22 mouse cellular contexts compared by ENCODE assay signal in genomic region chr6:6149751-6150150, GRCm38 (mm10).
DNase-seq lines count a peak whose midpoint lies in the region; ATAC-seq and TF ChIP-seq lines count a peak whose summit lies in the region.
"Had no signal": no experiment of that assay in that cellular context is flagged by ENCODE, and none has a peak within 500 bp of the region (broad histone marks: within the 10 kb centered on the region; RNA-seq: fewer than 3 reads in every experiment).

No protein-coding gene starts in this region.

- no peaks in the 10 kb centered on the region for H3K9me3 ChIP-seq in heart, embryonic 10.5 days
- H3K9me3 ChIP-seq in lung, postnatal 0 days (ENCODE audit: low read length) = no peaks in the 10 kb centered on the region
- H3K9me3 ChIP-seq in stomach, embryonic 15.5 days = no peaks in the 10 kb centered on the region
- H3K9me3 ChIP-seq: embryonic facial prominence, embryonic 12.5 days; hindbrain, embryonic 13.5 days had no signal

- no peak overlapping the region for H3K4me2 ChIP-seq in lung, postnatal 0 days (replicated peaks; ENCODE audit: low read depth, low read length)
- no peak overlapping the region for H3K4me2 ChIP-seq in stomach, embryonic 15.5 days
- H3K4me2 ChIP-seq: embryonic facial prominence, embryonic 12.5 days; heart, embryonic 11.5 days; hindbrain, embryonic 13.5 days had no signal

- no peak for TF ChIP-seq CTCF in lung, postnatal 0 days (IDR thresholded peaks at IDR 0.05)

- H3K4me3 ChIP-seq in heart, embryonic 10.5 days = no peak overlapping the region
- H3K4me3 ChIP-seq in lung, postnatal 0 days (ENCODE audit: low read depth, low read length) = no peak overlapping the region
- H3K4me3 ChIP-seq in stomach, embryonic 15.5 days (replicated peaks) = no peak overlapping the region
- H3K4me3 ChIP-seq: embryonic facial prominence, embryonic 12.5 days; hindbrain, embryonic 13.5 days; layer of hippocampus, adult 2 months had no signal

- peaks cover 8% of the 10 kb centered on the region; the same call in 1 of the 2 replicates for H3K4me1 ChIP-seq in heart, embryonic 10.5 days
- H3K4me1 ChIP-seq in lung, postnatal 0 days (ENCODE audit: insufficient read depth, low read depth, low read length) = peaks cover 4% of the 10 kb centered on the region
- no peaks in the 10 kb centered on the region for H3K4me1 ChIP-seq in stomach, embryonic 15.5 days
- H3K4me1 ChIP-seq: hindbrain, embryonic 13.5 days had no signal

- intact Hi-C loops in heart, postnatal 10 days (cut with DNase I) = no loop called here

- no peak for TF ChIP-seq EP300 in lung, postnatal 0 days (IDR thresholded peaks at IDR 0.05)

- ATAC-seq in lung, postnatal 0 days = peak; percentile 50
- ATAC-seq in stomach, embryonic 15.5 days (ENCODE audit: insufficient read depth, low FRiP score, low read depth) = peak; percentile 74; the same call in 1 of the 2 replicates
- ATAC-seq in megakaryocyte, adult 5-6 weeks (ENCODE audit: poor library complexity, severe bottlenecking) = no peak
- ATAC-seq: forebrain, postnatal 0 days had no signal

- DNase-seq in heart, embryonic 10.5 days (ENCODE audit: low spot score) = peak; percentile 41
- DNase-seq in heart, postnatal 10 days = no peak
- DNase-seq in lung, postnatal 0 days (ENCODE audit: low spot score) = peak; percentile 9
- DNase-seq in lung, postnatal 4 days = no peak
- DNase-seq in large intestine, adult 2 months (ENCODE audit: low read depth, low spot score) = peak; percentile 38
- no peak for DNase-seq in adrenal gland, postnatal 25 days
- DNase-seq: adrenal gland, postnatal 36 days; cerebellum, adult 11 months; cerebellum, postnatal 14 days; forebrain, postnatal 0 days; gastrocnemius, postnatal 36 days; kidney, adult 9 months; kidney, postnatal 14 days; layer of hippocampus, postnatal 36 days; midbrain, embryonic 14.5 days; spleen, adult 18-20 months had no signal

- 73% methylated on average over 2 of the region's 2 CpGs for WGBS in heart, embryonic 10.5 days
- WGBS in lung, postnatal 0 days = 38% methylated on average over 2 of the region's 2 CpGs
- WGBS in large intestine, adult 2 months = 31% methylated on average over 2 of the region's 2 CpGs
- 52% methylated on average over 2 of the region's 2 CpGs for WGBS in stomach, embryonic 15.5 days

- H3K9ac ChIP-seq in lung, postnatal 0 days (replicated peaks; ENCODE audit: low read depth) = no peak overlapping the region
- H3K9ac ChIP-seq in stomach, embryonic 15.5 days = no peak overlapping the region
- H3K9ac ChIP-seq: embryonic facial prominence, embryonic 12.5 days; forebrain, postnatal 0 days; hindbrain, embryonic 13.5 days had no signal

- no peaks in the 10 kb centered on the region for H3K27me3 ChIP-seq in heart, embryonic 10.5 days (ENCODE audit: insufficient read depth, poor library complexity, severe bottlenecking)
- no peaks in the 10 kb centered on the region for H3K27me3 ChIP-seq in lung, postnatal 0 days (replicated peaks; ENCODE audit: insufficient read depth, low read length)
- H3K27me3 ChIP-seq in stomach, embryonic 15.5 days (replicated peaks) = no peaks in the 10 kb centered on the region
- H3K27me3 ChIP-seq: embryonic facial prominence, embryonic 12.5 days; hindbrain, embryonic 13.5 days had no signal

- H3K36me3 ChIP-seq in heart, embryonic 10.5 days = peaks cover 37% of the 10 kb centered on the region
- no peaks in the 10 kb centered on the region for H3K36me3 ChIP-seq in lung, postnatal 0 days (ENCODE audit: insufficient read depth, low read length)
- H3K36me3 ChIP-seq in stomach, embryonic 15.5 days = no peaks in the 10 kb centered on the region
- H3K36me3 ChIP-seq: hindbrain, embryonic 13.5 days had no signal

- no peak overlapping the region for H3K27ac ChIP-seq in heart, embryonic 10.5 days
- no peak overlapping the region for H3K27ac ChIP-seq in lung, postnatal 0 days (ENCODE audit: low read length)
- no peak overlapping the region for H3K27ac ChIP-seq in stomach, embryonic 15.5 days
- H3K27ac ChIP-seq: embryonic facial prominence, embryonic 12.5 days; hindbrain, embryonic 13.5 days; layer of hippocampus, adult 2 months had no signal

Comparison
In these comparisons a context has a peak if more than half of its experiments do, and no peak if none do; other contexts are left out.
1. DNase-seq: peak in heart, embryonic 10.5 days (single experiment), lung, postnatal 0 days (single experiment) and large intestine, adult 2 months (single experiment); none in heart, postnatal 10 days (0 of 2), lung, postnatal 4 days (0 of 2) and adrenal gland, postnatal 25 days (single experiment).